Mouse (Mus musculus) ovary, postnatal 14 days (tissue): ENCODE results near the gene Cdk19.

Source experiments
- DNase-seq: peaks from one replicate; pipeline ENCODE4 v3.0.0; 2022; ENCODE audit warnings: low spot score

Gene Cdk19

DNA sequence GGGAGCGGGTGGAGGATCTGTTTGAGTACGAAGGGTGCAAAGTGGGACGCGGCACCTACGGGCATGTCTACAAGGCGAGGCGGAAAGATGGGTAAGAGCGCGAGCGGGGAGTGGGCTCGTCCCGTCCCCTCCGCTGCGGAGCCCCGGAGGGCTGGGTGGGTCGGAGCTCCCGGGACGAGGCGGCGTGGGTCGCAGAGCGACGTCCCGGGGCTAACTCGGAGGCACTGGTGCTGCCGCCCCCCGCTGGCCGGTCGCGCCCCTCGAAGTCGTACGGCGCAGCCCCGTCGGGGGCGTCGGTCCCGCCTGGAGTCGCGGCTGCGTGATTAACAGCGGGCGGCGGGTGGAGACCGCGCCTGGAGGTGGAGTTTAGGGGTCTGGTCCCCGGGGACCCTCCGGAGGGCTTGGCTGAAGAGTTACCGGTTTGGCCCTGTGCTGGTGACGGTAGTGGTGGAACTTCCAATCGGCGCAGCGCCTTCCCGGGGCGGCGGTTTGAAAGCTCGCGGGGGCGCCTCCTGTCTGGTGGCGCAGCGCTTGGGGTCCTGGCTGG lies 10.3 kb downstream of the Cdk19 start:
- DNase-seq: no peak

GRCm38 (mm10) chr10:40350245-40350932 lies 11.0 kb downstream of the Cdk19 start:
- DNase-seq: no peak

DNA sequence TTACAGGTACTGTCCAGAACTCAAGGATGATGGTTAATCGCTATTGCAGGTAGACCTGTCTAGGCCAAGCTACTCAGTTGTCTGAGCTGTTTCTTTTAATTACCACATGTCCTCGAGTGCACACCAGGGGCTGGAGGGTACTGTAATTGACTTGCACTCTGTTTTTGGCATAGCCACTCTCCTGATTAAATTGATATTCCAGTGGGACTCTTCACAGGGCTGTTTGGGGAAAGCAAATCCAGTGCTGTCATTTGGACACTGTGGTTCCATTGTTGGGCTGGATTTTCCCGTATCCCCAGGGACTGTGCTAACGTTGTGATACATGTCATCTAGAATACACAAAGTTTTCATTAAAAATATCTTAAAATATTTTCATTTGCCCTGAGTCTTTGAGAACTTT lies 11.8 kb downstream of the Cdk19 start:
- no peak for DNase-seq

- no peak for DNase-seq
These were observed 14.7 kb downstream of the Cdk19 start for GRCm38 (mm10) chr10:40354081-40354480.

GRCm38 (mm10) chr10:40354556-40354955 lies 15.2 kb downstream of the Cdk19 start:
- no peak for DNase-seq

DNA sequence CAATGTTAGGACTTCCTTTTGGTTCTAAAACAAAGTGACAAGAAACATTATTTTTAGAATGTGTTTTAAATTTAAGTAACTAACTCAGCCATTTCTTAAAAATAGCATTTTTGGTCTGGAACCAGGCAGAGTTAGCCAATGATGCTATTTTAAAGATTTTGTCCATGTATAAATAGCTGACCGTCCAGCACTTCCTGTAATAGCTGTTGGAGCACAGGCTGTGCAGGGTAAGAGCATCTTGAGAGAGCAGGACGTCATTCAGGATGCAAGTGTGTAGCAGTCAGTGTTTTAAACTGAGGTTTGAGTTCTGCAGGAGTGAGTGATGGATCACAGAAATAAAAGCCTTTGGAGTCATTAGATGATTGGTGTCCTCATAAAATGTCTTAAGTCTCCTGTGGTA lies 18.8 kb downstream of the Cdk19 start:
- no peak for DNase-seq

- DNase-seq: no peak
These were observed 19.8 kb downstream of the Cdk19 start for GRCm38 (mm10) chr10:40359131-40359530.

DNA sequence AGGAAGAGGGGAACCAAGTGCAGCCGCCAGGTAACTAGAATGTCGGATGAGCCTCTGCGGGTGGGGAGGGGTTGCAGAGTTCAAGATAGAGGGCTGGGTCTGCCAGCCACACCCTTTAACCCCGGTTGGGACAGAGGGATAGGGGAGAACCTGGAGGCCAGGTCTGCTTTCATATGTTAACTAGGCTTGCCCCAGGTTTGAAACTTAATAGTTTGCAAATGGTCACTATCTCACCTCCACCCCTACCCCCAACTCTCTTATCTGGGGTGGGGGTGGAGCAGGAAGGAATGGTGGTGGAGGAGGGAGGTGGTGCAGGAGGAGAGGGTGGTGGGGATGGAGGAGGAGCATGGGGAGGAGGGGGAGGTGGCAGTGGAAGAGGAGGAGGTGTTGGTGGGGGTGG lies 23.6 kb downstream of the Cdk19 start:
- no peak for DNase-seq

DNA sequence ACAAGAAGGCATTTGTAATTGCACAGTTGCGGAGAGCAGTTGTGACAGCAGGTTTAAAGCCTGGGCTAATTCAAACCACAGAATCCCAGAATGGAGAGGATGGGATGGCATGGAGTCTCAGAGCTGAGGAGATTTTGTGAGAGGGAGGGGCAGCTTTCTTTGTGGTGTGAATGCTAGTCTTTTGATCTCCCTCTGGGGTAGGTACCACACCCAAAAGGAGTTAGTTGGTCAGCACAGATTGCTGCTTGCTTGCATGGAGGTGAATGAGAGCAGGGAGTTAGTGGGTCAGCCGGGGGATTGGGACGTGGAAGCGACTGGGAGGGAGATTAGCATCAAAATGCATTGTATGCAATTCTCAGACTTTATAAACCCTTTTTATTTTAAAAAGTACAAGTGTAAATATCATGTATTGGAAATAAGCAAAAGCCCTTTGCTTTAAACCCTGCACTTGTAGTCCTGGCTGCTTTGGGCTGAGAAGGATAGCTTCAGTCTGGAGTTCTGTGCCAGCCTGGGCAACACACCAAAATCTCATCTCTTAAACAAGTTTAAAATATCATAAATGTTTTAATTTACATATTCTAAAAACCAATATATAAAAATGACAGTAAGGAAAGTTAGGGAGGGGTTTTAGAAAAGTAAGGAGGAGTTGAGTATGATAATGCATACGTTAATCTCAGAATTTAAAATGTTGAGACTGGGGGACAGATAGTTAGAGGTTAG lies 25.4 kb downstream of the Cdk19 start:
- no peak for DNase-seq

- no peak for DNase-seq
These were observed 26.6 kb downstream of the Cdk19 start for GRCm38 (mm10) chr10:40365991-40366390.

DNA sequence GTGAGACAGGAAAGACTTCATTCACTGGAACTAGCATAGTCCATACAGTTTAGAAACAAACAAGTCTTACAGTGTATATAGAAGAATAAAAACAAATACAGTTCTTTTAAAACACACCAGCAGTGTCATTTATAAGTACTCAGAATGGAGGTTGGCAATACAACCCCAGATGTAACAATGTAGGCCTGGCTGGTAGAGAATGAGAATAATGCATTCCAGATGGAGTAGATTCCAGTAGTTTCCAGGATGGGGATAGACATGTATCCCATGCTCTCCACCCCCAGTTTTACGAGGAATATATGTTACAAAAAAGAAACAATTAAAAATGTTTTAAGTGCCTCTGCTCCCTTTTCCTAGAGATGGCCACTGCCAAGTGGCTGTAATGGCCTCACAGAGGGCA lies 29.2 kb downstream of the Cdk19 start:
- no peak for DNase-seq

GRCm38 (mm10) chr10:40370156-40370555 lies 30.8 kb downstream of the Cdk19 start:
- DNase-seq: no peak

GRCm38 (mm10) chr10:40371184-40371913 lies 32.0 kb downstream of the Cdk19 start:
- no peak for DNase-seq

- DNase-seq: no peak
These were observed 32.7 kb downstream of the Cdk19 start for GRCm38 (mm10) chr10:40371914-40372675.

GRCm38 (mm10) chr10:40373749-40374148 lies 34.4 kb downstream of the Cdk19 start:
- DNase-seq: no peak

DNA sequence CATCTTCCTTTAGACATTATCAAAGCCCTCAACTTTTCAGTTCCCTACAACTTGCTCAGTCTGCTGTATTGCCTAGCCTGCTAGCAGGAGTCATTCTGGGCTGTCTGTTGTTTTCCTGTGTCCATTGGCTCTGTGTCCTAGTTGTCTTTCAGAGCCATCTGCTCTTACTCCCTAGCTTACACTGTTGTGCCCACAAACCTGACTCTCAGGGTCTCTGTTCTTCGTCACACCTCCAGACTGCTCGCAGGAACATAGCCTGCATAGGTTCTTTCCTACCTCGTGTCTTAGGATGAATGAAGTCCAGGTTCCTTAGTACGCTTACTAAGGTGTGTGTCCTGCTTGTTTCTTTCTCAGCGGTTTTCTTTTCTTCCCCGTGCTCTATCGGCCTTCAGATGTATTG lies 35.5 kb downstream of the Cdk19 start:
- no peak for DNase-seq

- no peak for DNase-seq
These were observed 36.9 kb downstream of the Cdk19 start for GRCm38 (mm10) chr10:40376286-40376685.

GRCm38 (mm10) chr10:40378284-40378683 lies 38.9 kb downstream of the Cdk19 start:
- no peak for DNase-seq

GRCm38 (mm10) chr10:40379682-40380081 lies 40.3 kb downstream of the Cdk19 start:
- no peak for DNase-seq

GRCm38 (mm10) chr10:40385397-40385796 lies 46.0 kb downstream of the Cdk19 start:
- DNase-seq: no peak

DNA sequence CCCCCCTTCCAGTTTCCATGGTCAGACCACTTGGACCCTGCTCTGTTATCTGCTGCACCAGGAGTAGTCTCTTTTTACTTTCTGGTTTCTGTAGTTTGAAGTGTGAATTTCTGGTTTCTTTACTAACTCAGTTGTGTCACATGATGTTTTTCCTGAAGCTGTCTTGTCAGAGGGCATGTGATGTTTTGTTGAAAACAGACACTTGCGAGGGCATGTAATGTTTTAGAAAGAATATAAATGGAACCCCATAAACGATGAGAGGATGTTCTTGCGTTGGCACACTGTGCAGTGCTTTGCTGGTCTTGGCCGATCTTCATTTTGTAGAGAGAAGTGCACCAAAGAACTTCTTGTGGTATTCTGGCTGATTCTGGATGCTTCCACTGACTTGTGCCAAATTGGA lies 46.8 kb downstream of the Cdk19 start:
- no peak for DNase-seq
